Mouse (Mus musculus) limb, embryonic 14.5 days (tissue): ENCODE measurements around the gene C1ql1. TPM values are rescaled to one million over a fixed set of nuclear protein-coding genes. Genes with fewer than 3 reads are reported as not detected.

Experiments
- ATAC-seq: fragments of 200-750 bp; cut with Nextera tagmentation; 2 replicates; pipeline ENCODE4 v1.8.0; 2017; ENCODE audit warnings: low read depth, moderate number of reproducible peaks, moderate TSS enrichment; ENCODE audit not compliant: low FRiP score
- DNase-seq: peaks from one replicate; pipeline ENCODE4 v3.0.0-alpha.2; 2015; ENCODE audit warnings: low spot score
- H3K27ac ChIP-seq: fragments of 300-500 bp; sonication (generic); replicated peaks from 2 replicates; pipeline ENCODE4 v1.5.1; 2014; ENCODE audit warnings: low read depth, mild to moderate bottlenecking, low read length, moderate library complexity, mixed read lengths
- H3K27me3 ChIP-seq: fragments of 300-500 bp; sonication (generic); 2 replicates; pipeline ENCODE4 v1.6.1; 2014; ENCODE audit warnings: low read length, mixed read lengths; ENCODE audit not compliant: control insufficient read depth, insufficient read depth
- H3K36me3 ChIP-seq: fragments of 300-500 bp; sonication (generic); 2 replicates; pipeline ENCODE4 v1.6.1; 2014; ENCODE audit warnings: mild to moderate bottlenecking, low read length, moderate library complexity, mixed read lengths; ENCODE audit not compliant: control insufficient read depth, insufficient read depth
- H3K4me1 ChIP-seq: fragments of 300-500 bp; sonication (generic); 2 replicates; pipeline ENCODE4 v1.6.1; 2014; ENCODE audit warnings: antibody characterized with exemption, low read length, mixed read lengths; ENCODE audit not compliant: control insufficient read depth, insufficient read depth
- H3K4me2 ChIP-seq: fragments of 300-500 bp; sonication (generic); replicated peaks from 2 replicates; pipeline ENCODE4 v1.6.1; 2014; ENCODE audit warnings: low read depth, mild to moderate bottlenecking, low read length, moderate library complexity; ENCODE audit not compliant: severe bottlenecking
- H3K4me3 ChIP-seq: fragments of 300-500 bp; sonication (generic); replicated peaks from 2 replicates; pipeline ENCODE4 v1.5.1; 2014; ENCODE audit warnings: low read length
- H3K9ac ChIP-seq: fragments of 300-500 bp; sonication (generic); 2 replicates; pipeline ENCODE4 v1.6.1; 2014; ENCODE audit warnings: mild to moderate bottlenecking, low read depth, low read length, moderate library complexity; ENCODE audit not compliant: severe bottlenecking
- H3K9me3 ChIP-seq: fragments of 300-500 bp; sonication (generic); 2 replicates; pipeline ENCODE4 v1.6.1; 2016; ENCODE audit warnings: low read length; ENCODE audit not compliant: control insufficient read depth
- POLR2A ChIP-seq: fragments of 200-500 bp; IDR thresholded peaks from 2 replicates; pipeline ENCODE4 v1.8.0; 2012; ENCODE audit warnings: inconsistent platforms, mild to moderate bottlenecking, moderate library complexity, borderline replicate concordance; ENCODE audit not compliant: insufficient read depth, insufficient read length; ENCODE audit errors: extremely low read depth
- WGBS: fragments of 180-500 bp; shearing (Covaris S2); extraction: QIAGEN DNeasy Blood & Tissue Kit; methylation state at CpG from one replicate; pipeline ENCODE4 v1.1.7; 2014; 5-methylcytosine and 5-hydroxymethylcytosine counted together
- polyA plus RNA-seq, 2 experiments: library from polyadenylated mRNA; depleted of rRNA in 1 of 2; stranded (reverse) in 1 of 2; unstranded in 1 of 2; fragments of >200 nt; fragmentation: Nextera tagmentation in 1 of 2; extraction: Ambion mirVana in 1 of 2; gene quantifications; 2 replicates each; pipeline versions ENCODE4 v1.2.1 to v1.2.3; 2012 to 2014

C1ql1 gene
- polyA plus RNA-seq, 2 experiments, result 1.9 to 3.3 TPM

- Histone ChIP-seq H3K36me3 (no peaks in the 10 kb centered on the region), H3K27me3 (no peaks in the 10 kb centered on the region), H3K4me2 (peak within 1 kb of the TSS; percentile 68), H3K27ac (peak within 1 kb of the TSS; percentile 76), H3K4me1 (peaks cover 7% of the 10 kb centered on the region; the same call in 1 of the 2 replicates), H3K9ac (peak within 1 kb of the TSS; percentile 64), H3K9me3 (no peaks in the 10 kb centered on the region), H3K4me3 (peak within 1 kb of the TSS; percentile 69)
- TF ChIP-seq POLR2A, result no peak
- DNase-seq (peak; percentile 100), ATAC-seq (peak; percentile 95)
- under 1% methylated on average over 61 of the region's 62 CpGs for WGBS
These were observed 21.7 kb downstream of the C1ql1 start, which contains the start of gene Kif18b for GRCm38 (mm10) chr11:102924557-102925350. TSS of gene Kif18b (minus strand) at chr11:102925124.

GRCm38 (mm10) chr11:102921491-102921890 lies 25.0 kb downstream of the C1ql1 start:
- H3K4me1 ChIP-seq, result peaks cover 7% of the 10 kb centered on the region; the same call in 1 of the 2 replicates
- 58% methylated on average over 6 of the region's 6 CpGs for WGBS
- no peak overlapping the region for H3K9ac ChIP-seq
- H3K27me3 ChIP-seq, result no peaks in the 10 kb centered on the region
- no peak overlapping the region for H3K4me2 ChIP-seq
- no peak overlapping the region for H3K4me3 ChIP-seq
- H3K36me3 ChIP-seq, result no peaks in the 10 kb centered on the region
- no peak overlapping the region for H3K27ac ChIP-seq
- no peak for DNase-seq
- TF ChIP-seq POLR2A, result no peak
- no peaks in the 10 kb centered on the region for H3K9me3 ChIP-seq
- ATAC-seq, result no peak

- no peaks in the 10 kb centered on the region for H3K4me1 ChIP-seq
- H3K27ac ChIP-seq, result no peak overlapping the region
- H3K27me3 ChIP-seq, result no peaks in the 10 kb centered on the region
- no peaks in the 10 kb centered on the region for H3K9me3 ChIP-seq
- H3K9ac ChIP-seq, result no peak overlapping the region
- DNase-seq, result no peak
- ATAC-seq, result no peak
- WGBS, result 85% methylated on average over 4 of the region's 4 CpGs
- no peak for TF ChIP-seq POLR2A
- H3K4me2 ChIP-seq, result no peak overlapping the region
- no peak overlapping the region for H3K4me3 ChIP-seq
- peaks cover 29% of the 10 kb centered on the region for H3K36me3 ChIP-seq
These were observed 28.4 kb downstream of the C1ql1 start for GRCm38 (mm10) chr11:102918077-102918476.

- 85% methylated on average over 9 of the region's 9 CpGs for WGBS
- H3K36me3 ChIP-seq, result peaks cover 53% of the 10 kb centered on the region
- DNase-seq, result no peak
- no peak for TF ChIP-seq POLR2A
- H3K9ac ChIP-seq, result no peak overlapping the region
- no peaks in the 10 kb centered on the region for H3K27me3 ChIP-seq
- no peaks in the 10 kb centered on the region for H3K9me3 ChIP-seq
- H3K4me1 ChIP-seq, result no peaks in the 10 kb centered on the region
- no peak for ATAC-seq
- no peak overlapping the region for H3K4me3 ChIP-seq
- H3K27ac ChIP-seq, result no peak overlapping the region
- no peak overlapping the region for H3K4me2 ChIP-seq
These were observed 31.1 kb downstream of the C1ql1 start for GRCm38 (mm10) chr11:102915380-102915779.

DNA sequence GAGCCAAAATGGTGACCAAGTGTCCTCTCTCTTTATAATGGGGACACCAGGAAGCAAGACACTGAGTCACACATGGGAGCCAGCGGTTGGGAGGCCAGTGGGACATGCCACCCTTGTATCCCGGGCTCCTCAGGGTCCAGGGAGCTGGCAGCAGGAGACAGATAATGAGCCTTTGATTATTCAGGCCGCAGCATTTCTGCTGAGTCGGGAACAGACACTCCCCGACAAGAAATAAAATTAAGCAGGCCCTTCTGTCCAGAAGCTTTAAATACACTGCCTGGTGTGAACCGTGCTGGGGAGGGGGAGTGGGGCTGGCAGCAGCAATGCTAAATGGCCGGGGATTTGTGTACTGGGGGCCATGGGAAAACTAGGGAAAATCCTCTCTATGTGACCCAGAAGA lies 35.1 kb downstream of the C1ql1 start:
- DNase-seq (no peak), ATAC-seq (no peak)
- Histone ChIP-seq H3K9ac (no peak overlapping the region), H3K27me3 (no peaks in the 10 kb centered on the region), H3K4me1 (no peaks in the 10 kb centered on the region), H3K9me3 (no peaks in the 10 kb centered on the region), H3K4me3 (no peak overlapping the region), H3K27ac (no peak overlapping the region), H3K36me3 (peaks cover 93% of the 10 kb centered on the region), H3K4me2 (no peak overlapping the region)
- 82% methylated on average over 7 of the region's 7 CpGs for WGBS
- TF ChIP-seq POLR2A, result no peak
